Mouse (Mus musculus) embryonic facial prominence, embryonic 12.5 days (tissue): ENCODE data around the gene Rasl11a. TPM values are rescaled to one million over a fixed set of nuclear protein-coding genes. Genes with fewer than 3 reads are reported as not detected.

ENCODE experiments used
- ATAC-seq: fragments of 200-750 bp; cut with Nextera tagmentation; 2 replicates; pipeline ENCODE4 v1.8.0; 2017; ENCODE audit not compliant: insufficient number of reproducible peaks, insufficient read depth, low FRiP score, low TSS enrichment
- H3K27ac ChIP-seq: fragments of 300-500 bp; sonication (generic); 2 replicates; pipeline ENCODE4 v1.5.1; 2016; ENCODE audit warnings: mild to moderate bottlenecking
- H3K27me3 ChIP-seq: fragments of 300-500 bp; sonication (generic); 2 replicates; pipeline ENCODE4 v1.6.1; 2016; ENCODE audit warnings: mild to moderate bottlenecking, moderate library complexity
- H3K36me3 ChIP-seq: fragments of 300-500 bp; sonication (generic); 2 replicates; pipeline ENCODE4 v1.6.1; 2016; ENCODE audit warnings: mild to moderate bottlenecking
- H3K4me1 ChIP-seq: fragments of 300-500 bp; sonication (generic); 2 replicates; pipeline ENCODE4 v1.6.1; 2016
- H3K4me2 ChIP-seq: fragments of 300-500 bp; sonication (generic); replicated peaks from 2 replicates; pipeline ENCODE4 v1.6.1; 2016; ENCODE audit warnings: mild to moderate bottlenecking, moderate library complexity
- H3K4me3 ChIP-seq: fragments of 300-500 bp; sonication (generic); 2 replicates; pipeline ENCODE4 v1.5.1; 2016; ENCODE audit warnings: mild to moderate bottlenecking
- H3K9ac ChIP-seq: fragments of 300-500 bp; sonication (generic); 2 replicates; pipeline ENCODE4 v1.6.1; 2016; ENCODE audit warnings: mild to moderate bottlenecking, moderate library complexity
- H3K9me3 ChIP-seq: fragments of 300-500 bp; sonication (generic); 2 replicates; pipeline ENCODE4 v1.6.1; 2016; ENCODE audit warnings: mild to moderate bottlenecking, moderate library complexity
- WGBS: fragments of 180-500 bp; shearing (Covaris S2); methylation state at CpG from one replicate; pipeline ENCODE4 v1.1.7; 2016; 5-methylcytosine and 5-hydroxymethylcytosine counted together
- polyA plus RNA-seq: library from polyadenylated mRNA; unstranded; fragments of >200 nt; fragmentation: Nextera tagmentation; extraction: Ambion mirVana; gene quantifications from 2 replicates; pipeline ENCODE4 v1.2.1, GENCODE M21; 2016

Gene Rasl11a
- polyA plus RNA-seq, 1 experiment from 2014 or later, result 17.2 TPM

DNA sequence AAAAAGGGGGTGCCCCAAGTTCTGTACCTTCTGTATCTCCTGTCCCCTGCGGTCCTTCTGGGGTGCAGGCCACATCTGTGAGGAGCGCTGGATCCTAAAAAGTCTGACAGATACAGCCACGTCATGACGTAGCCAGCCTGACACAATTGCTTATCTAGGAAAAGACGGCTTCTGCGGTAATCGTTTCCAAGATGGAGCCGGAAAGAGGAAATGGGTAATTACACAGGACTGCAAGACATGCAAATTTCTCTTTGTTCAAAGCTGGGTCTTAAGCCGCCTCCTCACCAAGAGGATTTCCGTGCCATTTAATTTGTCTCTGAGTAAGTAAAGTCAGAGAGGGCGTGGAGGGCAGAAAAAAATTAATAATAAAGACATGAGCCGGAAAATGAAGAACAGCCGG, 52.1 kb downstream of the Rasl11a start:
- ATAC-seq, result no peak
- no peak overlapping the region for H3K4me3 ChIP-seq
- 54% methylated on average over 13 of the region's 13 CpGs for whole genome bisulfite sequencing

More for the DNA sequence above, 52.1 kb downstream of the Rasl11a start:
- no peak overlapping the region for H3K27ac ChIP-seq
- H3K4me1 ChIP-seq, result no peaks in the 10 kb centered on the region
- H3K4me2 ChIP-seq, result no peak overlapping the region
- no peaks in the 10 kb centered on the region for H3K36me3 ChIP-seq
- no peaks in the 10 kb centered on the region for H3K27me3 ChIP-seq
- no peak overlapping the region for H3K9ac ChIP-seq
- no peaks in the 10 kb centered on the region for H3K9me3 ChIP-seq

Other genes with a start within 250 kb of the Rasl11a start
- gene Usp12, start 50.1 kb upstream of the Rasl11a start, polyA plus RNA-seq, result 17.0 and 20.3 TPM in 2 replicates
- 521 and 529 TPM in 2 replicates for gene Rpl21, start 12.2 kb upstream of the Rasl11a start, polyA plus RNA-seq
- gene Gtf3a, start 103.6 kb downstream of the Rasl11a start, polyA plus RNA-seq, result 110 and 116 TPM in 2 replicates
- 25.2 and 29.7 TPM in 2 replicates for gene Mtif3, start 118.7 kb downstream of the Rasl11a start, polyA plus RNA-seq
- 11.6 and 12.0 TPM in 2 replicates for gene Lnx2, start 231.5 kb downstream of the Rasl11a start, polyA plus RNA-seq
- 111 and 117 TPM in 2 replicates for gene Polr1d, start 232.0 kb downstream of the Rasl11a start, polyA plus RNA-seq